Mouse (Mus musculus) heart, embryonic 15.5 days (tissue): Measurements from ENCODE around the gene Fbxw10. TPM values are rescaled to one million over a fixed set of nuclear protein-coding genes. Genes with fewer than 3 reads are reported as not detected.

Experiments used
- ATAC-seq: fragments of 200-750 bp; cut with Nextera tagmentation; replicated peaks from 2 replicates; pipeline ENCODE4 v1.8.0; 2017; ENCODE audit warnings: low read depth, moderate TSS enrichment; ENCODE audit not compliant: insufficient number of reproducible peaks, insufficient read depth, low FRiP score
- H3K27ac ChIP-seq: fragments of 300-500 bp; sonication (generic); 2 replicates; pipeline ENCODE4 v1.5.1; 2015; ENCODE audit warnings: mild to moderate bottlenecking, inconsistent platforms
- H3K27me3 ChIP-seq: fragments of 300-500 bp; sonication (generic); 2 replicates; pipeline ENCODE4 v1.6.1; 2015; ENCODE audit warnings: inconsistent platforms
- H3K36me3 ChIP-seq: fragments of 300-500 bp; sonication (generic); 2 replicates; pipeline ENCODE4 v1.6.1; 2015; ENCODE audit warnings: mild to moderate bottlenecking, inconsistent platforms
- H3K4me1 ChIP-seq: fragments of 300-500 bp; sonication (generic); replicated peaks from 2 replicates; pipeline ENCODE4 v1.6.1; 2015; ENCODE audit warnings: inconsistent platforms
- H3K4me2 ChIP-seq: fragments of 300-500 bp; sonication (generic); 2 replicates; pipeline ENCODE4 v1.6.1; 2015; ENCODE audit warnings: inconsistent platforms, mild to moderate bottlenecking, moderate library complexity
- H3K4me3 ChIP-seq: fragments of 300-500 bp; sonication (generic); 2 replicates; pipeline ENCODE4 v1.5.1; 2015; ENCODE audit warnings: mild to moderate bottlenecking, inconsistent platforms
- H3K9ac ChIP-seq: fragments of 300-500 bp; sonication (generic); 2 replicates; pipeline ENCODE4 v1.6.1; 2015; ENCODE audit warnings: mild to moderate bottlenecking, inconsistent platforms
- H3K9me3 ChIP-seq: fragments of 300-500 bp; sonication (generic); replicated peaks from 2 replicates; pipeline ENCODE4 v1.6.1; 2016; ENCODE audit warnings: inconsistent platforms
- WGBS: fragments of 180-500 bp; shearing (Covaris S2); methylation state at CpG from one replicate; pipeline ENCODE4 v1.1.7; 2015; ENCODE audit warnings: mixed read lengths; 5-methylcytosine and 5-hydroxymethylcytosine counted together
- polyA plus RNA-seq: library from polyadenylated mRNA; unstranded; fragments of >200 nt; fragmentation: Nextera tagmentation; extraction: Ambion mirVana; gene quantifications from 2 replicates; pipeline ENCODE4 v1.2.1, GENCODE M21; 2015

Fbxw10 gene
- polyA plus RNA-seq, 1 experiment from 2014 or later, result 0.20 TPM

GRCm38 (mm10) chr11:62820059-62820541 lies 26.8 kb upstream of the Fbxw10 start, which contains the start of gene Trim16:
Gene Trim16, plus strand, starts transcription at chr11:62820231.
- peak within 1 kb of the TSS; percentile 70 for H3K27ac ChIP-seq
- 6% methylated on average over 15 of the region's 15 CpGs for WGBS
- H3K36me3 ChIP-seq, result no peaks in the 10 kb centered on the region
- H3K9me3 ChIP-seq, result no peaks in the 10 kb centered on the region
- peak within 1 kb of the TSS; percentile 55 for H3K4me3 ChIP-seq
- H3K4me2 ChIP-seq, result peak within 1 kb of the TSS; percentile 71
- H3K9ac ChIP-seq, result peak within 1 kb of the TSS; percentile 55
- peak; percentile 59 for ATAC-seq
- H3K27me3 ChIP-seq, result no peaks in the 10 kb centered on the region
- H3K4me1 ChIP-seq, result peaks cover 22% of the 10 kb centered on the region

GRCm38 (mm10) chr11:62820661-62821437 lies 26.0 kb upstream of the Fbxw10 start:
- peak; percentile 30; the same call in 1 of the 2 replicates for ATAC-seq

GRCm38 (mm10) chr11:62821893-62822292 lies 25.0 kb upstream of the Fbxw10 start:
- peak overlapping the region; percentile 51 for H3K27ac ChIP-seq
- H3K36me3 ChIP-seq, result no peaks in the 10 kb centered on the region
- H3K9me3 ChIP-seq, result no peaks in the 10 kb centered on the region
- peaks cover 22% of the 10 kb centered on the region for H3K4me1 ChIP-seq
- H3K9ac ChIP-seq, result no peak overlapping the region
- peak; percentile 17; the same call in 1 of the 2 replicates for ATAC-seq
- H3K27me3 ChIP-seq, result no peaks in the 10 kb centered on the region
- 47% methylated on average over 5 of the region's 5 CpGs for WGBS
- peak overlapping the region; percentile 51 for H3K4me2 ChIP-seq
- peak overlapping the region; percentile 25 for H3K4me3 ChIP-seq

More at GRCm38 (mm10) chr11:62820661-62821437, 26.0 kb upstream of the Fbxw10 start:
- WGBS, result 14% methylated on average over 16 of the region's 16 CpGs
- peak overlapping the region; percentile 55 for H3K4me3 ChIP-seq
- no peaks in the 10 kb centered on the region for H3K36me3 ChIP-seq
- peak overlapping the region; percentile 71 for H3K4me2 ChIP-seq
- H3K27me3 ChIP-seq, result no peaks in the 10 kb centered on the region
- H3K27ac ChIP-seq, result peak overlapping the region; percentile 70
- H3K9ac ChIP-seq, result peak overlapping the region; percentile 55
- H3K9me3 ChIP-seq, result no peaks in the 10 kb centered on the region
- H3K4me1 ChIP-seq, result peaks cover 22% of the 10 kb centered on the region

- Histone ChIP-seq H3K4me1 (peaks cover 22% of the 10 kb centered on the region), H3K9ac (no peak overlapping the region), H3K9me3 (no peaks in the 10 kb centered on the region), H3K4me3 (no peak overlapping the region), H3K27ac (no peak overlapping the region), H3K4me2 (no peak overlapping the region), H3K36me3 (no peaks in the 10 kb centered on the region), H3K27me3 (no peaks in the 10 kb centered on the region)
- 61% methylated on average over 7 of the region's 7 CpGs for WGBS
- no peak for ATAC-seq
Observed at GRCm38 (mm10) chr11:62824211-62824610, 22.7 kb upstream of the Fbxw10 start.

- Histone ChIP-seq H3K27me3 (no peaks in the 10 kb centered on the region), H3K4me2 (no peak overlapping the region), H3K36me3 (no peaks in the 10 kb centered on the region), H3K9me3 (no peaks in the 10 kb centered on the region), H3K4me3 (no peak overlapping the region), H3K9ac (no peak overlapping the region), H3K27ac (no peak overlapping the region), H3K4me1 (peaks cover 12% of the 10 kb centered on the region)
- ATAC-seq, result no peak
- 69% methylated on average over 9 of the region's 9 CpGs for WGBS
Observed at GRCm38 (mm10) chr11:62825222-62826105, 21.4 kb upstream of the Fbxw10 start.

- Histone ChIP-seq H3K27ac (no peak overlapping the region), H3K27me3 (no peaks in the 10 kb centered on the region), H3K36me3 (no peaks in the 10 kb centered on the region), H3K4me1 (peaks cover 5% of the 10 kb centered on the region; the same call in 1 of the 2 replicates), H3K9me3 (no peaks in the 10 kb centered on the region), H3K9ac (no peak overlapping the region), H3K4me3 (no peak overlapping the region), H3K4me2 (no peak overlapping the region)
- WGBS, result 76% methylated on average over 6 of the region's 6 CpGs
- ATAC-seq, result no peak
Observed at GRCm38 (mm10) chr11:62826106-62826733, 20.6 kb upstream of the Fbxw10 start.

- H3K4me3 ChIP-seq, result no peak overlapping the region
- no peak for ATAC-seq
- H3K9me3 ChIP-seq, result no peaks in the 10 kb centered on the region
- 76% methylated on average over 4 of the region's 4 CpGs for WGBS
- no peaks in the 10 kb centered on the region for H3K36me3 ChIP-seq
- no peak overlapping the region for H3K4me2 ChIP-seq
- H3K27ac ChIP-seq, result no peak overlapping the region
- no peaks in the 10 kb centered on the region for H3K27me3 ChIP-seq
- H3K9ac ChIP-seq, result no peak overlapping the region
- H3K4me1 ChIP-seq, result no peaks in the 10 kb centered on the region
Observed at GRCm38 (mm10) chr11:62827135-62827534, 19.7 kb upstream of the Fbxw10 start.

GRCm38 (mm10) chr11:62827911-62828310 lies 19.0 kb upstream of the Fbxw10 start:
- no peaks in the 10 kb centered on the region for H3K9me3 ChIP-seq
- H3K4me3 ChIP-seq, result no peak overlapping the region
- H3K27me3 ChIP-seq, result no peaks in the 10 kb centered on the region
- H3K27ac ChIP-seq, result no peak overlapping the region
- no peaks in the 10 kb centered on the region for H3K36me3 ChIP-seq
- H3K4me2 ChIP-seq, result no peak overlapping the region
- no peaks in the 10 kb centered on the region for H3K4me1 ChIP-seq
- WGBS, result 74% methylated on average over 3 of the region's 3 CpGs
- ATAC-seq, result no peak
- H3K9ac ChIP-seq, result no peak overlapping the region

- Histone ChIP-seq H3K4me2 (no peak overlapping the region), H3K36me3 (no peaks in the 10 kb centered on the region; the same call in 1 of the 2 replicates), H3K9ac (no peak overlapping the region), H3K27ac (no peak overlapping the region), H3K9me3 (no peaks in the 10 kb centered on the region), H3K4me1 (no peaks in the 10 kb centered on the region), H3K27me3 (no peaks in the 10 kb centered on the region), H3K4me3 (no peak overlapping the region)
- no peak for ATAC-seq
- WGBS, result 79% methylated on average over 2 of the region's 2 CpGs
Observed at GRCm38 (mm10) chr11:62830387-62830786, 16.5 kb upstream of the Fbxw10 start.

GRCm38 (mm10) chr11:62831906-62832305 lies 15.0 kb upstream of the Fbxw10 start:
- H3K4me2 ChIP-seq, result no peak overlapping the region
- H3K9me3 ChIP-seq, result no peaks in the 10 kb centered on the region
- no peaks in the 10 kb centered on the region for H3K27me3 ChIP-seq
- H3K36me3 ChIP-seq, result no peaks in the 10 kb centered on the region; the same call in 1 of the 2 replicates
- no peak overlapping the region for H3K27ac ChIP-seq
- H3K4me3 ChIP-seq, result no peak overlapping the region
- no peak overlapping the region for H3K9ac ChIP-seq
- H3K4me1 ChIP-seq, result no peaks in the 10 kb centered on the region
- ATAC-seq, result no peak

GRCm38 (mm10) chr11:62844562-62844961 lies 2.3 kb upstream of the Fbxw10 start:
- Histone ChIP-seq H3K9me3 (no peaks in the 10 kb centered on the region), H3K27ac (no peak overlapping the region), H3K9ac (no peak overlapping the region), H3K4me1 (peaks cover 8% of the 10 kb centered on the region), H3K36me3 (no peaks in the 10 kb centered on the region; the same call in 1 of the 2 replicates), H3K27me3 (no peaks in the 10 kb centered on the region), H3K4me3 (no peak overlapping the region), H3K4me2 (no peak overlapping the region)
- ATAC-seq, result no peak
- WGBS, result 72% methylated on average over 5 of the region's 5 CpGs
